Mouse (Mus musculus) kidney, adult 18-20 months (tissue): ENCODE results near the gene Ppp1r12c.
A peak's percentile ranks its signal among the peaks of the same experiment; 100 is the strongest.

ENCODE experiments used
- DNase-seq: peaks from one replicate; pipeline ENCODE4 v3.0.0; 2021

The Ppp1r12c gene

DNA sequence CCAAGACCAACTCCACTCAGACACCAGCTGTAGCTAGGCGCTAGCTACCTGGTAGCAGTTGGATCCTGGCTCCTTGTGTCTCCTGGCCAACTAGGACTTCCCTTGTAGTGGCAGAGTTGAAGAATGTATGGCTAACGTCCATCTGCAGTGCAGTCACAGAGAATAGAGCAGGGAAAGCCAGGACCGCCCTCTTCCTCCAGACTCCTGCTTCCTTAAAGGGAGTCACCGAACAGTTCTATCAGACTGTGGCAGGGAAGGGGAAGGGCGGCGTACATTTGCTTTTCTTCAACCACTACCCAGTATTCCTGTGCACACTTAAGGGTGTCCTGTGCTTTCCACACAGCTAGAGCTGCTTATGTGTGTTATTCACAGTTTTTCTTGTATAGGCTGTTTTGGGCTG is 10.2 kb downstream of the Ppp1r12c start:
- no peak for DNase-seq

DNA sequence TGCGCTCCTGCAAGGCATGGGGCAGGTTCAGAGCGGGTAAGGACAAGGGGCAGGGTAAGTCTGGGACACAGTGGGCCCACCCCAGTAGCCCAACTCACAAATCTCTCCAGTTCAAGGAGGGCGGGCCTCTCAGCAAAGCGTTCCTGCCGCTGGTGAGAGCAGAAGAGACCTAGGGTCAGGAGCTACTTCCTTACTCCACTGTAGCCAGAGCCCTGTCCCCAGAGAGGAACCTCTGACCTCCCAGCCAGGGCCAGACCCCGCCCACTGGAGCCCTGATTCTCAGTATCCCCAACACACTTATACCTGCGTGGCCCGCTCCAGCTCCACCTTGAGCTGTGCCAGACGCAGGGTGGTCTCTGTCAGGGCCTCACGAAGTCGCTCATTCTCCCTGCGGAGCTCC is 19.2 kb downstream of the Ppp1r12c start:
- no peak for DNase-seq

DNA sequence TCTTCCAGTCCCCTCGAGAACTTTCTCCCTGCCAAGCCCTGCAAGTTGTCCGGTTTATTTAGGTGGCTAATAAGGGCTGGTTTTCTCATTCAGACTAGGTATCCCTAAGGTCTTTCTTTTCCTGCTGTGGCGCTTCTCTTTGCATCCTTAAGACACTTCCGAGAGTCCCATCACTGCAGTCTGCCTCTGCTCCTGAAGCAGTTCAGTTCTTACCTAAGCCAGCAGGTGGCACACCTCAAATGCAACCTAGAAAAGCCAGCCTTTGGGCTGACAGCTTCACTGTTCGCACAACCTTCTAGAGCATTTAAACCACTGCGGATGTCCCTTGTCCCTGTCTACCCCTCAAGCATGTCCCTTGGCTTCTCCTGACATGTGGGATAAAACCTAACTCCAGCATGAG is 21.8 kb downstream of the Ppp1r12c start:
- DNase-seq: peak; percentile 44

DNA sequence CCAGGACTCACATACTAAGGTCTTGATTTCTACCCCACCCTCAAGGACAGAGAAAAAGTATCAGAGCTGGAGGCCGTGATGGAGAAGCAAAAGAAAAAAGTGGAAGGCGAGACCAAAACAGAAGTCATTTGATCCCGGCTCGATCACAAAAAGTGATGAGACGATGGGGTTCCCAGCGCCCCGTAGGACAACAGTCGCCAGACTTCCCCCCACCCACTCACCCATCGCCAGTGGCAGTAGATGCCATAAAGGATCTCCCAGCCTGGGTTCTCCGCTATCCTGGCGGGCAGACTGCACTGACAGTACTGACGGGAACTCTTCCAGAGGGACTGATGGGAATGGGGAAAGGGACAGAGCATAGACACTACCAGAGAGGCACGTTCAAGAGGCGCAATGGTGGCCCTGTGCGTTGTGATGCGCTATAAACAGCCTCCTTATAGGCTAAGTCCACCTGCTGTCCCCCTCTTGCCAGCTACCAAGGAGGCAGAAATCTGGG is 22.6 kb downstream of the Ppp1r12c start:
- DNase-seq: no peak

DNA sequence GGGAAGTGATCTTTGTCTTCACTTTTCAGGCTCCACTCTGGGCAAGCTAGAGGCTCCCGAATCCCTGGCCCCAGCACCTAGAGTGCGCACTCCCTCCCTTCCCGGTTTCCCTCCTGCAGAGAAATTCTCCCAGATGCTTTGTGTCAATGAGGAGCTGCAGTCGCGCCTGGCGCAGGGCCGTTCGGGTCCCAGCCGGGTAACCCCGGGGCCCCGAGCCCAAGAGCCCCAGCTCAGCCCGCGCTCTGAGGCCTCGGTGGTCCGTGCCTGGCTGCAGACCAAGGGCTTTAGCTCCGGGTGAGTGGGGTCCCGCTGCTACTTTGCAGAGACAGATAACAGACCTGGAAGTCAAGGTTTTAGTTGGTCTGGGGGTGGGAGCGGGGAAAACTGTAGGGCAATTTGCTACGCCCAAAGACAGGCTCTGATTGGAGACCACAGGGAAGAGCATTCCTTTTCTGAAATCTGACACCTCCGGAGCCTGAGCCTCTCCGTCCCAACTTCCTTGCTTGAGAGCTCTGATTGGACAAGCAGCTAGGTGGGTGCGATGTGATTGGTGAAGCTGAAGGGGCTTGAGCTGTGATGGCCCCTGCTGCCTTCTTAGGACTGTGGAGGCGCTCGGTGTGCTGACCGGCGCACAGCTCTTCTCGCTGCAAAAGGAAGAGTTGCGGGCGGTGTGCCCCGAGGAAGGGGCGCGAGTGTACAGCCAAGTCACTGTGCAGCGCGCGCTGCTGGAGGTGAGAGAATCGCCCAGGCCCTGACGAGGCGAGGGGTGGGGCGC is 23.3 kb downstream of the Ppp1r12c start:
- DNase-seq: peak; percentile 77

DNA sequence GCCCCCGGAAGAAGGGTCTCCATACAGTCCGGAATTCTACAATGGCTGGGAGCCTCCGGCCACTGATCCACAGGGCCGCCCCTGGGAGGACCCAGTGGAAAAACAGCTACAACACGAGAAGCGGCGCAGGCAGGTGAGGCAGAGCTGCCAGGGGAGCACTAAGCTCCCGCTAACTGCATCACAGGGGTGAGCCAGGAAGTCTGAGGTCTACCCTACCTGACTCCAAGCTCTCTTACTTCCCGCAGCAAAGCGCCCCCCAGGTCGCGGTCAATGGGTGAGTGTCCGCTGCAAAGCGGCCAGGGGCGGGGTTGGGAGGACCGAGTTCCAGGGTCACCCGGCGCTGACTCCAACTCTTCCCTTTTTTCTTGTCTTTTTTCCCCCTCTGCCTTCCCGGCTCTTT is 27.5 kb downstream of the Ppp1r12c start:
- no peak for DNase-seq

DNA sequence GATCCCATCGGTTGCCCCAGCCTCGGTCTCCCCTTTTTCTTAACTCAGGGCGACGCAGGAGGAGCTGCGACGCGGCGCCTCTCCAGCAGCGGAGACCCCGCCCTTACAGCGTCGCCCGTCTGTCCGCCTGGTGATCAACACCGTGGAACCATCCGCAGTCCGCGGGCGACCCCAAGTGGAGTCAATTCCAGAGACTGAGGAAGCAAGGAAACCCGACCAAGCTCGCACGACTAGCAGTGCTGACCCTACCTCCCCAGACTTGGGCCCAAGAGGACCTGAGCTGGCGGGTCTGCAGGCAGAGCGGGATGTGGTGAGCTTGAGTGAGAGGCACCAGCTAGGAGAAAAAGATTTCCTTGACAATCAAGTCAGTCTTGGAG is 30.3 kb downstream of the Ppp1r12c start:
- DNase-seq: peak; percentile 88

DNA sequence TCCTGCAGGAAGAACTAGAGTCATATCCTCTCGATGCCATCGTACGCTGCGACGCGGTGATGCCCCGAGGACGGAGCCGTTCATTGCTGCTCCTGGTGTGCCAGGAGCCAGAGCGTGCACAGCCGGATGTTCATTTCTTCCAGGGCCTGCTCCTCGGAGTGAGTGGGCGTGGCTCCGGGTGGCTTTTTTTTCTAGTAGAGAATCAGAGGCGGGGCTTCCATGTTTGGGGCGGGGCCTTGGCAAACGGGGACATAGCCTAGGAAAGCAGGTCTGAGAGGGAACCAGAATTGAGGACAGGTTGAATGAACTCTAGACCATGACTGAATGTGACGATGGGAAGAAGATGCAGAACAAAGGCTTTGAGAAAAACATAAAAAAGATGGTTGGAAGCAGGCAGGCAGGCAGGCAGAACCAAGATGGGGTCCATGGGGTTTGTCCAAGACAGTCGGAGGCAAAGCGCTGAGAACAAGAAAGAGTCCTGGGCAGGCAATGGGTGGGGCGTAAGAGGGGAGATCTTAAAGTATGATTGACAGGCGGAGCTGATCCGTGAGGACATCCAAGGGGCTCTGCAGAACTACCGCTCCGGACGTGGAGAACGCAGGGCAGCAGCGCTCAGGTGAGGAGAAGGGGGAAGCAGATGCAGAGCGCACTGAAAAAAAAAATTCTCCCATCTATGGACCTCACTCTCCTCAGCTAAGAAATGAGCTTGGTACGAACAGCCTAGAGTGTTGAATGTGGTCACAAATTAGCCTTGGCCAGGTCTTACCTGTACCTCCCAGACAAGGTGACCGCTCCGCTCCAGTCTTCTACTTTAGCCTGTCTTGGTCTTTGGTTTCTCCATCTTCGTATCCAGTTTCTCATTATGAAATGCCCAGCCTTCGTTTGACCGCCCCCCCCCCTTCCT is 31.0 kb downstream of the Ppp1r12c start:
- peak; percentile 79 for DNase-seq

DNA sequence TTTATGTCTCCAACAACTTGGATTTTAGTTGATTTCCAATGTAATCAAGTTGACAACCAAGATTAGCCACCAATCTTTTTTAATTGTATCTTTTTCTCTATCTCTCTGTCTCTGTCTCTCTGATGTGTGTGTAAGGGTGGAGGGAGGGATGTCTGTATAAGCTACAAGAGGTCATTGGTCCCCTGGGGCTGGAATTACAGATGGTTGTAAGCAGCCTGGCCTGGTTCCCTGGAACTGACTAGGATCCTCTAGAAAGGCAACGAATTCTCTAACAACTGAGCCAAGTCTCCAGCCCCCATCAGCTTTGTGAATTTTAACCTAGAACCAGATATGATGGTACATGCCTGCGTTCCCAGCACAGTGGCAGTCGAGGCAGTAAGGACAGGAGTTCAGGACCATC is 33.7 kb downstream of the Ppp1r12c start:
- DNase-seq: no peak

DNA sequence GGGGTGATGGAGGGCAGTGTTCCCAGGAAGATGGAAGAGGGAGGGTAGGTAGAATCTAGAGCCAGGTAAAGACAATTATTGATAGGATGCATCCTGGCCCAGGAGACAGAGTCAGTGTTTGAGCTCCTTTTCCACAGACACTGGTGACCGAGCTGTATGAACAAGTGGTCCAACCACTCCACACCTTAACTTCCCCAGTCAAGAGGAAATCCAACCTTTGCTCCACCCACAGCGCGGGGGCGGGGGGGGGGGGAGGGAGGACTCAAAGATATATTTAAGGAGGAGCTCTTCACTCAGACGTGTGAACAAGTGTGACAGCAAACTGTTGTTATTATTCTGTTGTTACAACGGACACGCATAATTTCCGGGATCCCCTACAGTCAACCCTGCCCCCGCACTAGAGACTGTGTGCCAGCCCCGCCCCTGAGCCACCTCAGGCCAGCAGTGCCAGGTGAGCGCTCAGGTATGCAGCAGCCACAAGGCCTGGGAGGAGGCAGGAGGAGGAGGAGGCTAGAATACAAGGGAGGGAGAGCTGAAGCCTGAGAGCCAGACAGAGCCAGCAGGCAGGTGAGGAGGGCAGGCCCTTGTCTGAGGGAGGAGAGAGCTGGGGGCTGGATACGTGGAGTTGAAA is 37.2 kb downstream of the Ppp1r12c start:
- DNase-seq: peak; percentile 73

DNA sequence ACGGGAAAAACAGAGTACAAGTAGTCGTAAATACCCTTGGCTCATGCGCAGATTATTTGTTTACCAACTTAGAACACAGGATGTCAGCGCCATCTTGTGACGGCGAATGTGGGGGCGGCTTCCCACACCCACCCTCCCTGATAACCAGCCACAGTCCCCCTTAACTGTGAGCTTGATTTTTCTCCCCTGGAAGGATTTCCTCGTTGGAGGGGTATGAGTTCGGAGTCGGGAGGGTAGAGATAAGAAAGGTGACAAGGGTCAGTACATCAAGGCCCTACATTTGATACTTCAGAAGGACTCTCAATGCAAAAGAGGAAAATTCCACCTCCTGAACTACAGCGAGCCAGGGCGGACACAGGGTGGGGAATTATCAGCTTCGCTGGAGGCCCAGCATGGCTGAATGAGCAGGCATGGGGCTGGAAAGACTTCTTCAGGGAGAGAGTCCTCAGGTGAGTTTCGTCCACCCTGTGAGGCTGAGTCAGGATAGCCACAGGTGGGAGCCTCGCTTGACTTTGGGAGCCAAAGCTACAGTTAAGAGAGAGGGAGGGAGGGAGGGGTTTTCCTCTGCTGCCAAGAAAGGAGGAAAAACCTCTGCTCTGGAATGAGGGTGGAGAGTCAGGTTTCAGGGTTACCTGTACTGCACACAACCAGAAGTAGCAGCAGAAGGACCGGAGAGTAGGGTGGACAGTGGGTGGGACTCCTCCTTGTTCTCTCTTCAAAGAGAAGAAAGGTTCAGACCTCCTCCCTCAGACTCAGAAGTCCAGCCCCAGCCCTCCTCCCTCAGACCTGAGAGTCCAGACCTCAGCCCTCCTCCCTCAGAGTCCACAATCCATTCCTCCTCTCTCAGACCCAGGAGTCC is 40.7 kb downstream of the Ppp1r12c start, which contains the start of gene Eps8l1:
Gene Eps8l1 (plus strand): TSS at position 99 of the 859 bp plus-strand sequence.
- DNase-seq: no peak

DNA sequence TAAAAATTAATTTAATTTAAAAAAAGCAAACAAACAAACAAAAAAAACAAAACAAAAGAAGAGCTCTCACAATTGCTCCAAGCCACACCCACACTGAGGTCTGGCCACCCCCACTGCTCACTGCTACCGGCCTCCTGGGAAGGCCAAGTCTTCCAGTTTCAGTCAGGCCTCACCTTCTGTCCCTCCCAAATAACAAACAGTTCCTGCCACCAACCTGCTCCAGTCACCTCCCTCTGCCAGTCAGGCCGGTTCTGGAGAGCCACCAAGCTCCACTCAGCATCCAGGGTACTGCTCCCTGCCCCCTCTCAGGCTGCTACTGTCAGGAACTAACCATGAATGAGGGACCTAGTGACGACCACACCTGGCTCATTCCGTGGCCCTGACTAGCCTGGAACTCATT is 48.8 kb downstream of the Ppp1r12c start:
- peak; percentile 15 for DNase-seq

DNA sequence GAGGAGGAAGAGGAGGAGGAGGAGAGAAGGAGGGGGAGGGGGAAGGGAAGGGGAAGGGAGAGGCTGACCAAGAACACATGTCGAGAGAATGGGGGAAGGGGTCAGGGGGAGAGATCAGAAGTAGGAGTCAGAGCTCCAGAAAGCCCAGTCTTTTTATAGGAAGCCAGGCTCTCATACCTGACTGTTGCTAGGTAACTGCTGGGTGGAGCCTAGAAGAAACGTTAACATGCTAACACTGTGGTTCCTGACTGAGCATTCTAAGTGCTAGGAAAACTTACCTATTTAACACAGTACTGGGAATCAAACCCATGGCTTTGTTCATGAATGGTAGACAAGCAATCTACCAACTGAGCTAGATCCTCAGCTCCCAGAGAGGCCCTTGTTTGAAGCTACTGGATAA is 52.3 kb downstream of the Ppp1r12c start:
- DNase-seq: no peak

DNA sequence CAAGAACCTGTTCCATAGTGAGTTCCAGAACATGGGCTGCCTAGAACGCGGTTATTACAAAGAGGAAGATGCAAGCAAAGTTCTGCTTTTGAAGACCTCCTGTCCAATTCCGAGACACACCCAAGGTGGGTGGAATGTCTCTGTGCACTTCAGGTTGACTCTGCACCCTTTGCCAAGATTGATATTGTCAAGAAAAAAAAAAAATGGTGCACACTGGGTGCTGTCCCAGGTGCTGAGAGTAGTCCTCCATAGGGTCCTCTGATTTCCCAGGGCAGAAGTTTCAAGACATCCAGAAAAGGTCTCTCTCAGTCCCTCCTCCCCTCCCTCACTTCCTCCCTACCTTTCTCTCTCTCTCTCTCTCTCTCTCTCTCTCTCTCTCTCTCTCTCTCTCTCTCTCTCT is 53.0 kb downstream of the Ppp1r12c start:
- no peak for DNase-seq

DNA sequence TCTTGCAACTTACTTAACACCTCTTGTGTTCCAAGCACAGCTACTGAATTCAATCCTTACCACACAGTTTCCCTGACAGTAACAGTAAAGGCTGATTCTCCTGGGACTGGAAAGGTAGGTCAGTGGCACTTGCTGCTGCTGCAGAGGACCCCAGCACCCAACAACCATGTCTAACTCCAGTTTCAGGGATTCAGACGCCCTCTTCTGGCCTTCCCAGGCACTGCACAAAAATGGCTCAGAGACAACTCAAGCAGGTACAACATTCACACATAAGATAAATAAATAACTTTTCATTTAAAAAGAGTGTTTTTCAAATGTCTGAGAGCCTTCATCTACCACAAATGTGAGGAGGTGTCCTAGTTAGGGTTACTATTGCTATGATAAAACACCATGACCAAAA is 54.3 kb downstream of the Ppp1r12c start:
- DNase-seq: no peak

DNA sequence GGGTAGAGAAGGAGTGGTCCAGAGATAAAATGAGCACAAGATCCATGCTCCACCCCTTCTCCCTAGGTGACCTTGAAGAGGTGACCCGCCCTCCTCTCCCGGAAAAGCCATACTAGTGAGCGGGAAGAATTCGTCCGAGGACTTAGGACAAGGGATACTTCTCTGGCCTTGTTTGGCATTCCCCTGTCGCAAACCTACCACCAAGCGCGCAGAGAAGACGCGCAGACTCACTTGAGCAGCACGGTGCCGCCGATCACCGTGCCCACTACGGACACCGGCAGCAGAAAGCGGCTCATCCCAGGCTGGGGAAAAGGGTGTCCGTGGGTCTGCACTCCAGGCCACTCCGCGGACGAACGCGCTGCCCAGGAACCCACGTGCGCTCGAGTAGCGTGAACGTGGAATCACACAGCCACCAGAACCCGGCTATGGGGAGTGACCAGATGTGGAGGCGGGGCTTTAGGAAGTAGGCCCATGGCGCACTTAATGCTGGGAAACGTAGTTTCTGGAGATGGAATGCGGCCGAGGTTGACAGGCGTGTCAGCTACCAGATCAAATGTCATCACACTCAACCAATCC is 56.2 kb downstream of the Ppp1r12c start, which contains the start of gene Rdh13:
Gene Rdh13 (minus strand): TSS at position 434 of the 576 bp plus-strand sequence.
- DNase-seq: peak; percentile 89

DNA sequence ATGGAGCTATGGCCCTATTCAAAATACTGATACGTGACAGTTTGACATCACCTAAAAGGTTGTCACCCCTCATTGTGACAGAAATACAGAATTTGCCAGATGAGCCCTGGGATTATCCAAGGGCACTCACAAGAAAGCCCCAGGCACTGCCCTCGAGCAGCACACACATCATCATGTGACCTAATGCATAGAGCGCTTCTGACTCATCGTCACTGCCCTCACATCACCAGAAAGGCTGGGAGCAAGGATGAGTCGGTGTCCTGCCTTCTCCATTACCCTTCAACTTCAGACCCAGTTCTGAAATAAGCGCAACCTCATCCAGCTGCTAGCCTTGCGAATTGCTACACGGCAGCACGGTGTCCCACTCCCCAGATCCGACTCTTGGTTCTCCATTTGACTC is 60.9 kb downstream of the Ppp1r12c start:
- no peak for DNase-seq

DNA sequence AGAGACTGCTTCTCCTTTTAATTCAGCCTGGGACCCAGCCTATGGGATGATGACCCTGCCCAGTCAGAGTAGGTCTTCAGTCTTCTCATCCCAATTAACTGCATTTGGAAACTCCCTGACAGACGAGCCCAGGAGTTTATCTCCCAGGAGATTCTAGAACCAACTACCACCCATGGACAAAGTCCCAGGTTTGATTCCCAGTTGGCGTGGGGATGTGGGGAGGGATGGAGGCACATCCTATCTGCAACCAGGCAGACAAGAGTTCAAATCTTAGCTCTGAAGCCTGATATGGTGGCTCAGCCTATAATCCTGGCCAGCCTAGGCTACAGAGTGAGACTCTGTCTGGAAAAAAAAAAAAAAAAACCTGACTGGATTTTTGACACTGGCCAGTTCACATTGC is 63.8 kb downstream of the Ppp1r12c start:
- DNase-seq: no peak

DNA sequence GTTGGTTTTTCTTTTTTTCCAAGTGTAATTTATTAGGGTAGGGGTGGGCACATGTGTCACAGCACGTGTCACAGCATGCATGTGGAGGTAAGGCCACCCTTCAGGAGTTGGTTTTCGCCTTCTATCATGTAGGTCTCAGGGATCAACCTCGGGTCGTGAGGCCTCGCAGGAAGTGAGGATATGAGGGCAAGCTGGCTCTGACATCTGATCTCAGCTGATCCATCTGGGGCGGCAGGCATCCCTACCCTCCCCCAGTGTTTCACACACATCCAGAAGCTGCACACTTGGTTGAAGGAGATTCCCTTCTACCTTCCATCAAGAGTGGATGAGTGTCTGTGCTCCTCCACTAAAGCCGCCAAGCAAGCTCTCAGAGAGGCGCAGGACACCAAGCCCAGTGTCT is 69.5 kb downstream of the Ppp1r12c start:
- DNase-seq: no peak

DNA sequence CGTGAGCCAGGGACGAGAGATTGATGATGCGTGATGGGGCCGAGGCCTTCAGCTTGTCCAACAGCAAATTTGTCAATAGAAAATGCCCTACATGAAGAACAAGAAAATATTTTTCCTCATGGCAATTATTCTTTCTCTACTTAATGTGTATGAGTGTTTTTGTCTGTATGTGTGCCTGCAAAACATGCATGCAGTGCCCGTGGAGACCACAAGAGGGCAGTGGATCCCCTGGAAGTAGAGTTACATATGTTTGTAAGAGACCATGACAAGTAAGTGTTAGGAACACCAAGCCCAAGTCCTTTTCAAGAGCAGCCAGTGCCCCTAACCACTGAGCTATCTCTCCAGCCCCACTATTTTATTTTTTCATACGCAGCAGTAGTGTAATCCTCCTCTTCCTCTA is 69.9 kb downstream of the Ppp1r12c start:
- DNase-seq: peak; percentile 86
